Mouse (Mus musculus): ENCODE measurements around the gene Vps51.

DNA sequence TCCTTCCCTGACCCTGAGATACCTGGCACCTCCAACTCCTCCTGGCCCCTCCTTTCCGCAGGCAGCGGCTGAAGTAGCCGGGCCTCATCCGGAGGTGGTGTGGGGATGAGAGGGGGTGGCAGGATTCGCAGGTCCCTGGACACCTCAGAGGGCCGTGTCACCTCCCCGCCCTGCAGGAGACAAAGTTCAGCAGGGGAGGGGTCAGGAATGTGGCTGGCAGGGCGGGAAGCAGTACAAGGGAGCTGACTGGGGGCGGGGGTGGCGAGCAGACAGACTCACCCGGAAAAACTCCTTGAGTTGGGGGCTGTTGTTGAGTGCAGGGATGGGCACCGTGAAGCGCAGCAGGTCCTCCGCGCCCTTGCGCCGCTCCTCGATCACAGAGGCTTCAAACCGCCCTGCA is 44.7 kb upstream of the Vps51 start:
- TF ChIP-seq HCFC1 (IDR thresholded peaks at IDR 0.05; ENCODE audit: borderline replicate concordance, insufficient read depth, low read length) = no peak
- no peak for TF ChIP-seq ZC3H11A (IDR thresholded peaks at IDR 0.05; ENCODE audit: borderline replicate concordance, low read depth, low read length)
- TF ChIP-seq ZNF384 (IDR thresholded peaks at IDR 0.05; ENCODE audit: low read depth, low read length) = no peak

Data from ES-E14 (cell line).